Mouse (Mus musculus): ENCODE data around the gene Cdk14.

- TF ChIP-seq CTCF (IDR thresholded peaks at IDR 0.05; ENCODE audit: control insufficient read depth, insufficient read depth, insufficient replicate concordance, low read depth, low read length) (peak; percentile 36; the same call in 1 of the 2 replicates), POLR2A (IDR thresholded peaks at IDR 0.05; ENCODE audit: control insufficient read depth, low read depth, low read length) (no peak)
These were observed 97.4 kb downstream of the Cdk14 start for GRCm38 (mm10) chr5:5322699-5323098.

Data from testis, adult 2 months (tissue).